Mouse (Mus musculus) hindbrain, embryonic 16.5 days (tissue): ENCODE measurements around the gene Gm14214. TPM values are rescaled to one million over a fixed set of nuclear protein-coding genes. Genes with fewer than 3 reads are reported as not detected.
A peak's percentile ranks its signal among the peaks of the same experiment; 100 is the strongest.

ENCODE experiments used
- ATAC-seq: fragments of 200-750 bp; cut with Nextera tagmentation; 2 replicates; pipeline ENCODE4 v1.8.0; 2017; ENCODE audit warnings: moderate TSS enrichment, moderate library complexity
- H3K27ac ChIP-seq: fragments of 300-500 bp; sonication (generic); 2 replicates; pipeline ENCODE4 v1.5.1; 2014; ENCODE audit warnings: low read depth, mild to moderate bottlenecking, control low read depth, low read length, moderate library complexity
- H3K27me3 ChIP-seq: fragments of 300-500 bp; sonication (generic); replicated peaks from 2 replicates; pipeline ENCODE4 v1.6.1; 2014; ENCODE audit warnings: low read length; ENCODE audit not compliant: control insufficient read depth, insufficient read depth
- H3K36me3 ChIP-seq: fragments of 300-500 bp; sonication (generic); 2 replicates; pipeline ENCODE4 v1.6.1; 2014; ENCODE audit warnings: mild to moderate bottlenecking, low read length, moderate library complexity, mixed read lengths; ENCODE audit not compliant: control insufficient read depth, insufficient read depth
- H3K4me1 ChIP-seq: fragments of 300-500 bp; sonication (generic); 2 replicates; pipeline ENCODE4 v1.6.1; 2014; ENCODE audit warnings: low read depth, low read length; ENCODE audit not compliant: control insufficient read depth, insufficient read depth
- H3K4me2 ChIP-seq: fragments of 300-500 bp; sonication (generic); 2 replicates; pipeline ENCODE4 v1.6.1; 2014; ENCODE audit warnings: mild to moderate bottlenecking, low read length, control low read depth, moderate library complexity
- H3K4me3 ChIP-seq: fragments of 300-500 bp; sonication (generic); 2 replicates; pipeline ENCODE4 v1.5.1; 2014; ENCODE audit warnings: mild to moderate bottlenecking, low read length, control low read depth, moderate library complexity
- H3K9ac ChIP-seq: fragments of 300-500 bp; sonication (generic); 2 replicates; pipeline ENCODE4 v1.6.1; 2014; ENCODE audit warnings: low read depth, mild to moderate bottlenecking, control low read depth, low read length, moderate library complexity
- H3K9me3 ChIP-seq: fragments of 300-500 bp; sonication (generic); 2 replicates; pipeline ENCODE4 v1.6.1; 2014; ENCODE audit warnings: mild to moderate bottlenecking, low read length, moderate library complexity; ENCODE audit not compliant: control insufficient read depth
- WGBS: fragments of 180-500 bp; shearing (Covaris S2); extraction: QIAGEN DNeasy Blood & Tissue Kit; methylation state at CpG from one replicate; pipeline ENCODE4 v1.1.7; 2014; 5-methylcytosine and 5-hydroxymethylcytosine counted together
- polyA plus RNA-seq: library from polyadenylated mRNA; unstranded; fragments of >200 nt; fragmentation: Nextera tagmentation; extraction: Ambion mirVana; gene quantifications from 2 replicates; pipeline ENCODE4 v1.2.1, GENCODE M21; 2015

The Gm14214 gene
- polyA plus RNA-seq, 1 experiment from 2014 or later = not detected

DNA sequence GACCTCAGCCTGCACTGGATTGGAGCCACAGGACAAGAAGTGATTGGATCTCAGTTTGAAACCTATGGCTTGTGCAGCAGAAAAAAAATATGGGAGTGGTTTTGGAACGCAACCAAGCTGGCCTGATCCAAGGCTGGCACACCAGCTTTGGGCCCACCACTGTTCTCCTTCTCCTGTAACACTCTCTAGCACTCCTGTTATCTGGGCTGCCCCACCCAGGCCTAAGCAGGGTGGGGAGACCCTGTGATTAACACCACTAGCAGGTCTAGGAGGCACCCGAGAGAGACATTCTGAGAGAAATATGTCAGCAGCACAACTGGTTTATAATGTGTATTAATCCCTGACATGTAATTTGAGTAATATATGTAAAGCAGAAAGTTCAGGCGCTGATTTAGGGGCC is 6.6 kb downstream of the Gm14214 start:
- Histone ChIP-seq H3K27me3 (no peaks in the 10 kb centered on the region), H3K4me3 (no peak overlapping the region), H3K27ac (no peak overlapping the region), H3K4me2 (no peak overlapping the region), H3K9me3 (no peaks in the 10 kb centered on the region; the same call in 1 of the 2 replicates), H3K9ac (no peak overlapping the region), H3K4me1 (no peaks in the 10 kb centered on the region), H3K36me3 (no peaks in the 10 kb centered on the region)
- WGBS = 82% methylated on average over 3 of the region's 3 CpGs
- ATAC-seq = no peak

DNA sequence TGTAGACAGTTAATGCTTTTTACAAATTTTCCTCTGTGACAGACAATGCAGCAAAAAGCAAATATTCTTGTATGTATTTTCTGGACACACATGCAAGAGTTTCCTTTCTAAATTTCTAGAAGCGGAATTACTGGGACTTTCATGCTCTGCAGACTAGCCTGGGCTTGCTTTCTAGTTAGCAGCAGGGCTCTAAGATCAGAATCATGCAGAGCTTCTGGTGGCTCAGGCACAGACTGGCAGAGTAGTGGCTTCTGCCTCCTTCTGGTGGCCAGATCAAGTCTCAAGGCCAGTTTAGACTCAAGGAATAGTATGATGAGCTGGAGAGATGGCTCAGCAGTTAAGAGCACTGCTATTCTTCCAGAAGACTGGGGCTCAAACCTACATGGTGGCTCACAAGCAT is 11.4 kb downstream of the Gm14214 start:
- Histone ChIP-seq H3K9ac (no peak overlapping the region), H3K4me1 (no peaks in the 10 kb centered on the region), H3K9me3 (no peaks in the 10 kb centered on the region; the same call in 1 of the 2 replicates), H3K4me3 (no peak overlapping the region), H3K27ac (no peak overlapping the region), H3K36me3 (no peaks in the 10 kb centered on the region), H3K27me3 (no peaks in the 10 kb centered on the region), H3K4me2 (no peak overlapping the region)
- no peak for ATAC-seq
- WGBS = 93% methylated on average over 1 of the region's 1 CpGs

DNA sequence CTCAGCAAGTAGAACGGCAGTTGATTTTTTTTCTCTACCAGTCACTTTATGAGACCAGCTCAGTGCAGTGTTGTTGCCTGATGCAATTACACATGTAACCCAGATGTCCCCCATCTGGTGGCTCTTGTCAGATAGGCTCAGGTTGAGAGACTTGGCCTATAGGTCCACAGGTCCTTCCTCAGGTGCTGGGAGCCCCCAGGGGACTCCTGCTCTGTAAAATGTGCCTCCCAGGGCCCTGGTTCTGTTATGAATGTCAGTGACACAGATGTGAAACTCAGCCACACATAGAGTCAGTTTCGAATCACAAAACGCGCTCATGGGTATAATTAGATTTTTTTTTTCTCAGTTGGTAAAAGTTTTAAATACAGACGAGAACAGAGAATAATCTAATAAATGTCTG is 12.1 kb downstream of the Gm14214 start:
- H3K4me3 ChIP-seq = no peak overlapping the region
- H3K9ac ChIP-seq = no peak overlapping the region
- H3K4me1 ChIP-seq = no peaks in the 10 kb centered on the region
- H3K27ac ChIP-seq = no peak overlapping the region
- no peaks in the 10 kb centered on the region for H3K27me3 ChIP-seq
- no peaks in the 10 kb centered on the region; the same call in 1 of the 2 replicates for H3K9me3 ChIP-seq
- WGBS = 75% methylated on average over 5 of the region's 5 CpGs
- no peak for ATAC-seq
- H3K4me2 ChIP-seq = no peak overlapping the region
- H3K36me3 ChIP-seq = no peaks in the 10 kb centered on the region

DNA sequence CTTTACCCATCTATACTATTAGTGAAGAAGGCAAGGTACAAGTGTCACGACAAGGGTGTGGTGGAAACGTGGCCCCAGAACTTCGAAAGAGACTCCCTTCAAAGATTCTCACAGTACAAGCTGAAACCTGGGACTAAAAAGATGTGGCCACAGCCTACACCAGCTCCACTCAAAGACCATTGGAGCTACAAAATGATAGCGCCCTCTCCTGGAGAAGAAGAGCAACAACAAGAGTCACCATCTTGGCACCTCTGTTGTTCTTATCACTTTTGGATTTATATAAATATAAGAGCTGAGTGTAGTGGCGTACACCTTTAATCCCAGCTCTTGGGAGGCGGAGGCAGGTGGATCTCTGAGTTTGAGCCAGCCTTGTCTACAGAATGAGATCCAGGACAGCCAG is 14.0 kb downstream of the Gm14214 start:
- WGBS = 62% methylated on average over 6 of the region's 6 CpGs
- H3K9ac ChIP-seq = no peak overlapping the region
- no peak for ATAC-seq
- H3K36me3 ChIP-seq = no peaks in the 10 kb centered on the region
- no peak overlapping the region for H3K27ac ChIP-seq
- no peaks in the 10 kb centered on the region for H3K4me1 ChIP-seq
- H3K4me2 ChIP-seq = no peak overlapping the region
- H3K27me3 ChIP-seq = no peaks in the 10 kb centered on the region; the same call in 1 of the 2 replicates
- H3K4me3 ChIP-seq = no peak overlapping the region
- H3K9me3 ChIP-seq = no peaks in the 10 kb centered on the region; the same call in 1 of the 2 replicates

DNA sequence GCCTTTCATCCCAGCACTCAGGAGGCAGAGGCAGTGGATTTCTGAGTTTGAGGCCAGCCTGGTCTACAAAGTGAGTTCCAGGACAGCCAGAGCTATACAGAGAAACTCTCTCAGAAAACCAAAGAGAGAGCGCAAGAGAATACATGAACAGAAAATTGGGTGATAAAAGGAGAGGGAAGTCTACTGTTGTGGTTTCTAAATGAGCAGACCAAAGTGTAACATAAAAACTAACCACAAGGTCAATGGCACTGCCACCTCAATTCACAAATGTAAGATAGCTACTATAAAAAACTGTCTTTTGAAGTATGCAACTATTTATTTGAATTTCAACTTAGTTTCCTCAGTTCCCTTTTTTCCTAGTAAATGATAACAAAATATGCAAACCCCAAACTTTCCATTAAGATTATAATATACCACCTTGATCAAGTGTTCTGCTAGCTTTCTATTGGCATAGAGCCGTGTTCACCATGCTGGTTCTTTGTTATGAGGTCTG is 15.7 kb downstream of the Gm14214 start:
- no peak overlapping the region for H3K4me2 ChIP-seq
- 84% methylated on average over 2 of the region's 2 CpGs for WGBS
- H3K4me3 ChIP-seq = no peak overlapping the region
- no peak overlapping the region for H3K9ac ChIP-seq
- no peaks in the 10 kb centered on the region for H3K36me3 ChIP-seq
- peaks cover 5% of the 10 kb centered on the region for H3K4me1 ChIP-seq
- H3K27me3 ChIP-seq = no peaks in the 10 kb centered on the region; the same call in 1 of the 2 replicates
- no peaks in the 10 kb centered on the region for H3K9me3 ChIP-seq
- ATAC-seq = no peak
- H3K27ac ChIP-seq = no peak overlapping the region

DNA sequence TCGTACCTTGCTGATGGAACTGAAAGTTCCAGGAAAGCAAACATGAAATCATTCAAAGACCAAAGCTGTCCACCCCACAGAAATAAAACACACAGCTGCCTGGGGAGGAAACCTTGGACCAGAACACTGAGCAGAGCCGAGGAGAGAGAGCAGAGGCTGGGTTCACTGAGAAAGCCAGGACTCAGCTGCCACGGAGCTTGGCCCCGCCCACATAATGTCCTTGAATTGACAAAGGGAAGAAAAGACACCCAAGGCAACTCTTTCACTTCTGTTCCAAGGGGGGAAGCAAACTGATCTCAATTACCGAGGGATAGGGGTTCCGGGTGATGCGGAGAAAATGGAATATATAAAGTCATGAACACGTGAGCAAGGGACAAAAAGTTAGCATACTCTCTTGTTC is 17.9 kb downstream of the Gm14214 start:
- 41% methylated on average over 8 of the region's 8 CpGs for WGBS
- H3K4me3 ChIP-seq = no peak overlapping the region

DNA sequence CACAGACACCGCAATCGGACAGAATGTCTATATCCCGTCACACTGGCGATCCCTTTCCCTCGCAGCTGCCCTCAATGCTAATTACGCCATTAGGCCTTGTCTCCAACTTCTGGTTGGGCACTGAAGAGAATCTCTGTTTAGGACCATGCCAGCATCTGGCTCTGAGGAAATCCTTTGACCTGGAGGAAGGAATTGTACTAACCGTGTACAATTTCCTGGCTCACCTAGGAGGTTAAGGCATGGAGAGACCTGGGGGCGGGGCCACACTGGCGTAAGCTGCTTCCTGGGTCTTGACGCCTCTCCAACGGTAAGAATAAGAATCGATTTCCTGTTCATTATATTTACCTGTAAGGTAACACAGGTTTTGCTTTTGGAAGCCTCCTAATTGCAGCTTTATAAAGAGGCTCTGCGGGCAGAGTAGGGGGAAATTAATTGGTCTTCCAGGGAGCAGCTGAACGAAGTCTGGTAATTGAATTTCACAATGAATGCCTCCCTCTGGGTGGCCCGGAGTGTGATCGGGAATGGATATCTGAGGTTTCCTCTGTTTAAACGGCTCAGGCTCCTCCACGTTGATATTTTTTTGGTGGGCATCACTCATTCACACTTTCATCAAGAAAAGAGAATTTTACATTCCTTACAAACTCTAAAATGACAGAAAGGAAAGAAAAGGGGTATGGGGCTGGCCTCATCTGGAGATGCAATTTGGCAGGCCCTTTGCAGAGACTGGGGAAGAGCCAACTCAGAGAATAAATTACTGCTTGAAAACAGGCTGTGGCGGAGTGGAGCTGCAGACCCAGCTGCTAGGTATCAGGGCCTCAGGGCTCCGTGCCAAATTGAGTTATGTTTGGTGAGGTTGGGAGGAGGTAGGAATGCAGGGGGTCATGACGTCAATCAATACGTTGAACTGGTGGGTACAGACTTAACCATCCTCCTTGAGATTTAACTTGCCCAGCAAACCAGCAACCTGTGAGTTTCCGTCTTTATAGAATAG is 20.5 kb downstream of the Gm14214 start:
- no peaks in the 10 kb centered on the region; the same call in 1 of the 2 replicates for H3K27me3 ChIP-seq
- 32% methylated on average over 23 of the region's 23 CpGs for WGBS
- H3K4me2 ChIP-seq = peak overlapping the region; percentile 27
- peak; percentile 85 for ATAC-seq
- H3K9ac ChIP-seq = no peak overlapping the region
- peak overlapping the region; percentile 37 for H3K27ac ChIP-seq
- no peaks in the 10 kb centered on the region for H3K9me3 ChIP-seq
- peaks cover 7% of the 10 kb centered on the region for H3K4me1 ChIP-seq
- H3K4me3 ChIP-seq = no peak overlapping the region
- H3K36me3 ChIP-seq = no peaks in the 10 kb centered on the region

More for the DNA sequence above, 17.9 kb downstream of the Gm14214 start:
- Histone ChIP-seq H3K27me3 (no peaks in the 10 kb centered on the region; the same call in 1 of the 2 replicates), H3K4me2 (no peak overlapping the region), H3K9me3 (no peaks in the 10 kb centered on the region), H3K9ac (no peak overlapping the region), H3K36me3 (no peaks in the 10 kb centered on the region), H3K27ac (no peak overlapping the region), H3K4me1 (peaks cover 7% of the 10 kb centered on the region)
- ATAC-seq = no peak

DNA sequence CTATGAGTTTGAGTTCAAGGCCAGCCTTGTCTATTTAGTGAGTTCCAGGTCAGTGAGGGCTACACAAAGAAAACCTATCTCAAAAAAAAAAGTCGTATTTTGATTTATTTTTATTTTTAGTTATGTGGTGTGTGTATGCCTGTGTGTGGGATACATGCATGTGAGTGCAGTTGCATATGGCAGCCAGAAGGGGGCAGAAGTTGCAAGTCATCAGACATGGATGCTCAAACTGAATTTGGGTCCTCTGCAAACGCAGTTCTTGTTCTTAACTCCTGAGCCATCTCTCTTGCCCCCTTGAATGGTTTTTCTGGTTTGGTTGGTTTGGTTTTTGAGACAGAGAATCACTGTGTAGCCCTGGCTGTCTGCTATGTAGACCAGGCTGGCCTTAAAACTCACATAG is 21.4 kb downstream of the Gm14214 start:
- Histone ChIP-seq H3K4me1 (peaks cover 7% of the 10 kb centered on the region), H3K27me3 (no peaks in the 10 kb centered on the region; the same call in 1 of the 2 replicates), H3K9ac (no peak overlapping the region), H3K9me3 (no peaks in the 10 kb centered on the region), H3K27ac (peak overlapping the region; percentile 29; the same call in 1 of the 2 replicates), H3K4me3 (no peak overlapping the region), H3K4me2 (no peak overlapping the region), H3K36me3 (no peaks in the 10 kb centered on the region)
- ATAC-seq = no peak
- 85% methylated on average over 2 of the region's 2 CpGs for WGBS

DNA sequence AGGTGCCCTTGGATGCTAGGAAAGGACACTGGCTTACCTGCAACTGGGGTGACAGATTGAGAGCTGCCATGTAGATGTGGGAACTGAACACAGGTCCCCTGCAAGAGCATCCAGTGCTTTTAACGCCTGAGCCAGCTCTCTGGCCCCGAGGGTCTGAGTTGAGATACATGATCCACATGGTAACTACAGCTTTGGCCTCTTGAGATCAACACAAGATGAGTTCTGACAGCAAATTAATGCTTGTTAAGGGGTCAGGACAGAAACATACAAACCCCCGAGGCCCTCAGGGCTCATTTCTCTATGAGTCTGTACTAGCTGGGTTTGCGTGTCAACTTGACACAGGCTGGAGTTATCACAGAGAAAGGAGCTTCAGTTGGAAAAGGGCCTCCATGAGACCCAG is 25.9 kb downstream of the Gm14214 start:
- Histone ChIP-seq H3K4me1 (peaks cover under 1% of the 10 kb centered on the region), H3K4me3 (no peak overlapping the region), H3K4me2 (no peak overlapping the region), H3K36me3 (no peaks in the 10 kb centered on the region), H3K27ac (no peak overlapping the region), H3K27me3 (no peaks in the 10 kb centered on the region), H3K9me3 (no peaks in the 10 kb centered on the region), H3K9ac (no peak overlapping the region)
- WGBS = 69% methylated on average over 4 of the region's 4 CpGs
- ATAC-seq = no peak
